Mouse (Mus musculus) kidney, adult 2 months (tissue): Measurements from ENCODE around the gene Efhc1.

ENCODE experiments used
- CTCF ChIP-seq: fragments of 200-500 bp; conservative IDR thresholded peaks from 2 replicates; pipeline ENCODE4 v1.5.1; 2011; ENCODE audit warnings: low read depth, mild to moderate bottlenecking, control low read depth, low read length, moderate library complexity, mixed read lengths; ENCODE audit not compliant: insufficient read depth, insufficient read length
- POLR2A ChIP-seq: fragments of 200-500 bp; IDR thresholded peaks from one replicate; pipeline ENCODE4 v1.6.1; 2011; ENCODE audit warnings: low read depth, low read length, control low read depth

GRCm38 (mm10) chr1:20996603-20997327, 45.3 kb downstream of the Efhc1 start:
- TF ChIP-seq CTCF (no peak), POLR2A (no peak)
